Mouse (Mus musculus): Measurements from ENCODE around the gene Scamp4.

DNA sequence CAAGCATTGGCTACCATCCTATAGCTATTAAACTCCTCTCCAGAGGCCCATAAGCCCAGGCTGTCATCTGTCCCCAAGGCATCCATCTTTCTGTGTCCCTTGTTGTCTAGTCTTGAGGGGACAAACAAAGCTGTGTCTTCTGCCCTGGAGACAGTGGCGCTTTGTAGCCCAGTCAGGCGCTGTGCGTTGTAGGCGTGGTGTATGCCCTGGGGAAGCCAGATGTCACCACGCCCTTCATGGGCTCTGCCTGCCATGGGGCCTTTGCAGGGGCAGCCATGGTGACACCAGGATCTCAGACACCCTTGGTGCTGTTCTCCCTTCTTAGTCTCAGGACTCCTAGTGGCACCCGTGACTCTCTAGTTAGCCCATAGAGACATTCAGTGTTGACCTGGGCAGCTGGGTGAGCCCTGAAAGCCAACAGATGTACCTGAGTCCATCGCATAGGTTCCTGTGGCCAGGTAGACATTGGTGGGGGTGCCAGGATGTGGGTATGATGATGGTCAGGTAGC is 1.4 kb downstream of the Scamp4 start:
- TF ChIP-seq ELF1 (IDR thresholded peaks at IDR 0.05; ENCODE audit: low read depth, low read length): no peak
- no peak for TF ChIP-seq CTCF (conservative IDR thresholded peaks at IDR 0.05 in 1 of 2, IDR thresholded peaks at IDR 0.05 in 1 of 2; ENCODE audit: low read depth in 2 of 2, low read length in 2 of 2)
- no peak for TF ChIP-seq POLR2AphosphoS2 (IDR thresholded peaks at IDR 0.05; ENCODE audit: low read depth, low read length)
- no peak for TF ChIP-seq POLR2A (IDR thresholded peaks at IDR 0.05; ENCODE audit: low read depth, low read length)
- TF ChIP-seq ETS1 (conservative IDR thresholded peaks at IDR 0.05; ENCODE audit: low read depth, low read length): no peak
- TF ChIP-seq ZNF384 (IDR thresholded peaks at IDR 0.05; ENCODE audit: low read depth, low read length): no peak
- no peak for TF ChIP-seq MAX (IDR thresholded peaks at IDR 0.05; ENCODE audit: low read length)
